Mouse (Mus musculus) olfactory bulb, adult 2 months (tissue): Measurements from ENCODE around the gene Mospd3.

ENCODE experiments used
- CTCF ChIP-seq: fragments of 200-500 bp; IDR thresholded peaks from 2 replicates; pipeline ENCODE4 v1.5.1; 2012; ENCODE audit warnings: low read depth, mild to moderate bottlenecking, low read length, moderate library complexity; ENCODE audit not compliant: insufficient read depth
- POLR2A ChIP-seq: fragments of 200-500 bp; IDR thresholded peaks from 2 replicates; pipeline ENCODE4 v1.6.1; 2012; ENCODE audit warnings: mild to moderate bottlenecking, low read depth, low read length, moderate library complexity; ENCODE audit not compliant: insufficient read depth

DNA sequence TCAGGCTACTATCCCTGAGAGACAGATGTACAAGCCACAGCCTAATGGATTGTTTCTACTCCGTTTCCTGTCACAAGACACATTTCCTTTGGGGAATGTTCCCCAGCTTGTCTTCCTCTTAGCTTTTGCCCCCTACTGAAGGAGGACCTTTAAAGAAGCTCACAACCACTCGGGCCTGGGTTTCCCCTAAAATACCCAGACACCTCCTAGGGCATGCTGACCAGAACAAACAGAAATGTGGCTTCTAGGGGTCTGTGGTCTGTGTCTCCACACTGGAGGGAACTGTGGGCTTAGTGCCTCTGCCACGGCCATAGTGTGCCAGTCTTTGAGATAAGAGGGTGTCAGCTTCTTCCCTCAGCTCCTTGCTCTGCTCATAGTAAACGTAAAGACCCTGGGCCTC is 30.7 kb upstream of the Mospd3 start:
- TF ChIP-seq CTCF (no peak), POLR2A (no peak)
